Mouse (Mus musculus): ENCODE measurements around the gene Cntn2. TPM values are rescaled to one million over a fixed set of nuclear protein-coding genes. Genes with fewer than 3 reads are reported as not detected.

Cntn2 gene
- polyA plus RNA-seq, 1 experiment: 0.07 TPM

DNA sequence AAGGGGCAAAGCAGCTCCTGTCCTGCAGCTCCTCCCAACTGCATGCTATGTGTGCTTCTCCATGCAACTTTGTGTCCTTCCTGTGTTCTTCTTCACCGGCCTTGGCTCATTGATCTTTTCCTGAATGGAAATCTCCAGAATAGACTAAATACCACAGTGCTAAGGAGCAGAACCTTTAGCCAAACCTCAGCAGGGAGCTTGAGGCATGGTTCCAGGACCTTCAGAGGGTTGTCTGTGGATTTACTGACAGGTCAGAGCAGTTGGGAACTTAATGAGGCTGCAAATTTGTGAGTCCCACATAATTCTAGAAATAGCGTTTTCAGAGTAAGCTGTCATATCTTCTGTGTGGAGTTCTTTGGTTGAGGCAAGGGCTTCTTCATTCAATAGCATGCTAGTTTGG, 42.5 kb downstream of the Cntn2 start:
- 95% methylated on average over 2 of the region's 2 CpGs for WGBS
- no peak overlapping the region for H3K4me3 ChIP-seq (replicated peaks; ENCODE audit: extremely low read depth, low read depth, low read length)
- DNase-seq: no peak
- H3K4me1 ChIP-seq (ENCODE audit: control insufficient read depth, insufficient read depth, low read length): no peaks in the 10 kb centered on the region
- TF ChIP-seq POLR2A (IDR thresholded peaks at IDR 0.05; ENCODE audit: borderline replicate concordance, extremely low read depth, low read depth, low read length) (no peak), CTCF (IDR thresholded peaks at IDR 0.05; ENCODE audit: insufficient read depth, low read length) (no peak)

DNA sequence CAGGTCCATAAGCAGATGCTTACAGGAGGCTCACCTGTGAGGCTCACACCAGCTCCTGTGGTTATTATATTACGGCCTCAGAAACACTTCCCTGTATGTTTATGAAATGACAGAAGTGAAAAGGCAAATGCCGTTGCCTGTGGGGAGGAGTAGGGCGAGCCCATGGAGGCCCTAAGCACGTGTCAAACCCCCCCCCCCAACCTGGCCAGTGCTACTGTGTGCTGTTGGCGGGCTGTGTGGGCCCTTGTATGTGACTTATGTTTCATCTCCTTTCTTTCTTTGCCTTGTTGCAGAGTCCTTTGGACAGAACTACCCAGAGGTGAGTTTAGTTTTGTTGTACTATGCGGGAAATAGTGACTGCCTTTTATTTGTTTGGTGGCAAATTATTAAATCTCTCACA, 59.3 kb downstream of the Cntn2 start:
- no peak for DNase-seq
- WGBS: 67% methylated on average over 6 of the region's 6 CpGs
- TF ChIP-seq POLR2A (IDR thresholded peaks at IDR 0.05; ENCODE audit: borderline replicate concordance, extremely low read depth, low read depth, low read length) (no peak), CTCF (IDR thresholded peaks at IDR 0.05; ENCODE audit: insufficient read depth, low read length) (no peak)
- Histone ChIP-seq H3K4me1 (ENCODE audit: control insufficient read depth, insufficient read depth, low read length) (no peaks in the 10 kb centered on the region; the same call in 1 of the 2 replicates), H3K4me3 (replicated peaks; ENCODE audit: extremely low read depth, low read depth, low read length) (no peak overlapping the region)

DNA sequence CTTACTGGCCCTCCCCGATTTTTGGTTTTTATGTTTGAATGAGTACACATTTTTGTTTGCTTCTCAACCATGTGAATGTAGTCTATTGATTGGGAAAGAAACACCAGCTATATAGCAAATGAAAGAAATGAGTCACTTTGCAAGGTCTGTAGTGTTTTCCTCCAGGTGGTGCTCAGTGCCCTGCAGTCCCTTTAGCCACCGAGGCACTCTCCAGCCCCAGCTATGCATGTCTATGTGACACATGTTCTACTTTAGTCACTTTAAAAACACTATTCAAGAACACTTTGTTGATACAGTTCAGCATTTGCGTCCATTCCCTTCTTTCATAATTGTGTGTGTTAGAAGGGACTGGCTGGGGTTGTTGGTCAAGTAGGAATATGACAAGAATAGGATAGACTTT, 59.8 kb downstream of the Cntn2 start:
- no peak for DNase-seq
- Histone ChIP-seq H3K4me1 (ENCODE audit: control insufficient read depth, insufficient read depth, low read length) (peaks cover 2% of the 10 kb centered on the region; the same call in 1 of the 2 replicates), H3K4me3 (replicated peaks; ENCODE audit: extremely low read depth, low read depth, low read length) (no peak overlapping the region)
- TF ChIP-seq CTCF (IDR thresholded peaks at IDR 0.05; ENCODE audit: insufficient read depth, low read length): no peak
- no peak for TF ChIP-seq POLR2A (IDR thresholded peaks at IDR 0.05; ENCODE audit: borderline replicate concordance, extremely low read depth, low read depth, low read length)
- WGBS: 67% methylated on average over 3 of the region's 3 CpGs

DNA sequence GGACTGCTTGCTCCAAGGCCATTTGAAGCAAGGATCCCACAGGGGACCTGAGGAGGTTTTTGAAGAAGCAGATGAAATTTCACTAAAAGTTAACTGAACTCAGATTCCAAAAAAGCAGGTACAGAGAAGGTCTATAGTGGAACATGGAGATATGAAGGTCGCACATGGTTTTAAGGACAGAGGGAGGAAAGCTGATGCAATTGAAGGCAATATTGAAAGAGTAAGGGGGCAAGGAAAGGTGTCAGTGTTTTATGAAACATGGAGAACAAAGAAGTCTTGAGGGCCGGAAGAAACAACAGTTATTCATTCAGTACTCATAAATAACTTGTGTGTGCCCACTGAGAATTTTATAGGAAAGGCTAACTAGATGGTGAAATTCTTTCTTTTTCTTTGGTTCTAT, 61.4 kb downstream of the Cntn2 start:
- Histone ChIP-seq H3K4me1 (ENCODE audit: control insufficient read depth, insufficient read depth, low read length) (peaks cover 5% of the 10 kb centered on the region), H3K4me3 (replicated peaks; ENCODE audit: extremely low read depth, low read depth, low read length) (no peak overlapping the region)
- TF ChIP-seq POLR2A (IDR thresholded peaks at IDR 0.05; ENCODE audit: borderline replicate concordance, extremely low read depth, low read depth, low read length) (no peak), CTCF (IDR thresholded peaks at IDR 0.05; ENCODE audit: insufficient read depth, low read length) (no peak)
- 90% methylated on average over 2 of the region's 2 CpGs for WGBS
- DNase-seq: no peak

DNA sequence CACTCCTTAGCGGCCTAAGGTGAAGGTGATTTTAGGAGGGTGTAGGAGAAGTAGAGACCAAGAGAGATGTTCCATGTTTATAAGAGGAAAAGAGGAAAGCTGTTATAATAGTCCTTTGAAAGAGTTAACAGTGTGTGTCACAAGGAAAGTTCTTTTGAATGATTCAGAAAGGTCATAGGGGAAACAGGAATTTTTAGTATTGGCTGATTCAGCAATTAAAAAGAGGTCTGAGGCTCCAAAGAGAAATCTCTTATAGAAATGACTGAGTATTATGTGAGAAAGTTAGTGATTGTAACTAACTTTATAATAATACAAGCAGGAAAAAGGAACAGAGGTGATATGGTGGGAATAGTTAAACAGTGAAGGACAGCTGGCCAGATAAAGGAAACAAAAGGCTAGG, 63.6 kb downstream of the Cntn2 start:
- no peak for TF ChIP-seq CTCF (IDR thresholded peaks at IDR 0.05; ENCODE audit: insufficient read depth, low read length)
- no peak for TF ChIP-seq POLR2A (IDR thresholded peaks at IDR 0.05; ENCODE audit: borderline replicate concordance, extremely low read depth, low read depth, low read length)
- 86% methylated on average over 1 of the region's 1 CpGs for WGBS
- DNase-seq: no peak
- Histone ChIP-seq H3K4me1 (ENCODE audit: control insufficient read depth, insufficient read depth, low read length) (peaks cover 9% of the 10 kb centered on the region), H3K4me3 (replicated peaks; ENCODE audit: extremely low read depth, low read depth, low read length) (no peak overlapping the region)

DNA sequence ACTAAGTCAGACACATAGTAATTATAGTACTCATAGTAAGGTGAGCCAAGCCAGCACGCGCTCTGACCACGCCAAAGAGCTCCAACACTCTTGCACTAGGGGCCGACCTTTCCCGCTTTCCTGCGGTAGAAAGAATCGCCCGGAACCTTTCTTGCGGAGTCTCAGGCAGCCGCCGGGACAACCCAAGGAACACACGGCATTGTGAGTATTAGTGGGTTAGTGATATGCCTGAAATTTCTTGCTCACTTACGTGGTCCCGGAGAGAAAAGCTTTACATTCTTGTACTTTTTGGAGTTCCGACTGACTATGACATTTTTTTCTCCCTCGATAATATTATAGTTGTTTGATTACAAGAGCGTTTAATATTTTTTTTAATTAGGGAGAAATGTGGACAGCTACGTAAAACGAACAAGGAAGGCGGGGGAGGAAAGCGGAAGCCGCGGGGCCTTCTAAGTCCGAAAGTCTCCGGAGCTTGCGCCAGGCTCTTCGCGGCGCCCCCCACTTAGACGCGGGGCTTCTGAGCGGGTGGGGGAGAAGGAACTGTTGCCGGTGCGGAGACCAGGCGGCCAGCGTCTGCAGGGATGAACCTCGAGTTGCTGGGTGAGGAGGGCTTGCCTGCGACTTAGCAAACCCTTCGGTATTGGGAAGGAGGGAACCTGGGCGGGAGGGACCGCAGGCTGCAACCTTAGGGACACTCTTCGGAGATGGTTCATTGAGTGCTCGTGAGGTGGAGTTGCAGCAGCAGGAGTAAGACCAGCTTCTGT, 65.9 kb downstream of the Cntn2 start, which contains the start of gene Rbbp5:
Gene Rbbp5, plus strand, starts transcription at position 438 of the 764 bp plus-strand sequence.
- Histone ChIP-seq H3K4me3 (replicated peaks; ENCODE audit: extremely low read depth, low read depth, low read length) (peak within 1 kb of the TSS; percentile 85), H3K4me1 (ENCODE audit: control insufficient read depth, insufficient read depth, low read length) (peaks cover 9% of the 10 kb centered on the region)
- WGBS: under 1% methylated on average over 43 of the region's 43 CpGs
- peak; percentile 88 for DNase-seq
- TF ChIP-seq CTCF (IDR thresholded peaks at IDR 0.05; ENCODE audit: insufficient read depth, low read length) (no peak), POLR2A (IDR thresholded peaks at IDR 0.05; ENCODE audit: borderline replicate concordance, extremely low read depth, low read depth, low read length) (peak; percentile 55; the same call in 1 of the 2 replicates)

DNA sequence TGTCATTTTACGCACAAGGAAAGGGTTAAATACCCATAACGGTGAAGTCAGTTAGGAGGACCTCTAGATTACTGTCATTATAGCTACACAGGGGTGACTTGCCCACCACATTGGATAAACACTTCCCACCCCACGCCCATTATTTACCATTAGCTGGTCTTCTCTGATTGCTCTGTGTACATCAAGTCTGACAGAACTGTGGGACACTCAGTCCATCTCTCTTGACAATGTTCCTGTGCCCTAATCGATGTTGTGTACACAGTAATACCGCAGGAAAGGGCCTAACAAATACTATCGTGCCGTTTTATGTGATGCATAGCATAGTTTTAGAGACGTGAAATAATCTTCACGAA, 66.5 kb downstream of the Cntn2 start:
- WGBS: 4% methylated on average over 9 of the region's 9 CpGs

DNA sequence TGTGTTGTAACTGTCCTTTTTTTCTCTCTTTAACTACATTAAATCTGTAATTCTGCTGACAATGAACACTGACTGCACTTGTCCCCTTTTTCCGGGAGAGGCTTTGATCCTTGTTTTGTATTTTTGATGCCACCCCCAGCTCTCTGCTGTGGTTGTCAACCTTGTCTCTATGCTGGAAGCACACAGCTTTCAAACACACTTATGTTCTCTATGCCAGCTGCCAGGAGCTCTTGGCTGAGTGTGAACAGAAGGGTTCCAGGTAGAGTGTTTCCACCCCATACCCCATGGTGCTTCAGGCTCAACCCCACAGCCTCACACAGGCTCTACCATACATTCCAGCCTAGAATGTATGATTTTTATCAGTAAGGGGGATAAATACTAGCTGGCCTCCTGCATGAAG, 68.6 kb downstream of the Cntn2 start:
- Histone ChIP-seq H3K4me1 (ENCODE audit: control insufficient read depth, insufficient read depth, low read length) (peaks cover 9% of the 10 kb centered on the region), H3K4me3 (replicated peaks; ENCODE audit: extremely low read depth, low read depth, low read length) (no peak overlapping the region)
- DNase-seq: no peak
- TF ChIP-seq POLR2A (IDR thresholded peaks at IDR 0.05; ENCODE audit: borderline replicate concordance, extremely low read depth, low read depth, low read length) (no peak), CTCF (IDR thresholded peaks at IDR 0.05; ENCODE audit: insufficient read depth, low read length) (no peak)
- WGBS: 61% methylated on average over 1 of the region's 1 CpGs

More for the DNA sequence above, 66.5 kb downstream of the Cntn2 start:
- Histone ChIP-seq H3K4me3 (replicated peaks; ENCODE audit: extremely low read depth, low read depth, low read length) (peak overlapping the region; percentile 85), H3K4me1 (ENCODE audit: control insufficient read depth, insufficient read depth, low read length) (peaks cover 9% of the 10 kb centered on the region)
- DNase-seq: no peak
- no peak for TF ChIP-seq CTCF (IDR thresholded peaks at IDR 0.05; ENCODE audit: insufficient read depth, low read length)
- no peak for TF ChIP-seq POLR2A (IDR thresholded peaks at IDR 0.05; ENCODE audit: borderline replicate concordance, extremely low read depth, low read depth, low read length)

DNA sequence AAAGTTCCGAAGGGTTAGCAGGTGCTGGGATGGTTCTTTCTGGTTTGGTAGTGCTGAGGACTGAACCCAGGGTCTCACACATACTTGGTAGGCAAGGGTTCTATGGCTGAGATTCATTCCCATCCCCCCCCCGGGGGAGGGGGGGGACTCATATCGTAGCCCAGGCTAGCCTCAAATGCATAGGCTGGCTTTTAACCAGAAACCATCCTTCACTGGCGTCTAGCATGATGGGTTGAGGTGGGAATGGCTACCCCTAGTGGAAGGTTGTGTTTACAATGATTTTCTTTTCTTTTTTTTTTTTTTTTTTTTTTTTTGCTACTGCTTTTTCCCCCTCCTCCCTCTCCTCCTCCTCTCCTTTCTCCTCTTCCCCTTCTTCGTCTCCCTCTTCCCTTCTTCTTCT, 70.5 kb downstream of the Cntn2 start:
- no peak for DNase-seq
- 0 out of 2 replicates have a peak, but pooled peaks have one; percentile 2 for TF ChIP-seq CTCF (IDR thresholded peaks at IDR 0.05; ENCODE audit: insufficient read depth, low read length)
- no peak for TF ChIP-seq POLR2A (IDR thresholded peaks at IDR 0.05; ENCODE audit: borderline replicate concordance, extremely low read depth, low read depth, low read length)
- WGBS: 43% methylated on average over 5 of the region's 5 CpGs

DNA sequence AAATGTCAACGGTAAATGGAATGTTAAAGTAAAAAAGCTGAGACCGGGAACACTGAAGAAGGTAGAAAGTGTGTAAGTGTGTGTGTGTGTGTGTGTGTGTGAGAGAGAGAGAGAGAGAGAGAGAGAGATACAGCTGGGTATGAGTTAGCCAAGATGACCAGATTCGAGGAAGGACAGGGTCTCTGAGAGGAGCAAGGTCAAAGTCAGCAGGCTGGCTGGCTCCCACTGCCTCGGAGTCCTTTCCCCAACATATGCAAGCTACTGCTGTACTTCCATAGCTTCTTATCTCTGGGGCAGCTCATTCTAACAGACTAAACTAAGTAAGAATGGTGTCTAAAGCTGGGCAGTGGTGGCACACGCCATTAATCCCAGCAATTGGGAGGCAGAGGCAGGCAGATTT, 71.6 kb downstream of the Cntn2 start:
- peaks cover 3% of the 10 kb centered on the region for H3K4me1 ChIP-seq (ENCODE audit: control insufficient read depth, insufficient read depth, low read length)
- no peak for TF ChIP-seq CTCF (IDR thresholded peaks at IDR 0.05; ENCODE audit: insufficient read depth, low read length)
- no peak for DNase-seq
- H3K4me3 ChIP-seq (replicated peaks; ENCODE audit: extremely low read depth, low read depth, low read length): no peak overlapping the region
- WGBS: 84% methylated on average over 5 of the region's 5 CpGs

More for the DNA sequence above, 70.5 kb downstream of the Cntn2 start:
- Histone ChIP-seq H3K4me1 (ENCODE audit: control insufficient read depth, insufficient read depth, low read length) (peaks cover 4% of the 10 kb centered on the region), H3K4me3 (replicated peaks; ENCODE audit: extremely low read depth, low read depth, low read length) (no peak overlapping the region)

Data from lung, adult 2 months (tissue).